Mouse (Mus musculus) E14TG2a.4 (cell line): ENCODE results near the gene Slc35f3.
A peak's percentile ranks its signal among the peaks of the same experiment; 100 is the strongest.

ENCODE experiments used
- H3K27me3 ChIP-seq: 2 replicates; pipeline ENCODE4 v1.6.1; 2014; ENCODE audit warnings: low read length, control low read depth; ENCODE audit not compliant: insufficient read depth
- H3K36me3 ChIP-seq: 2 replicates; pipeline ENCODE4 v1.6.1; 2014; ENCODE audit warnings: low read length, control low read depth; ENCODE audit not compliant: insufficient read depth
- H3K4me1 ChIP-seq: replicated peaks from 2 replicates; pipeline ENCODE4 v1.6.1; 2014; ENCODE audit warnings: low read depth, low read length, control low read depth
- H3K4me3 ChIP-seq: replicated peaks from 2 replicates; pipeline ENCODE4 v1.5.1; 2014; ENCODE audit warnings: mild to moderate bottlenecking, low read length
- H3K9me3 ChIP-seq: 2 replicates; pipeline ENCODE4 v1.6.1; 2014; ENCODE audit warnings: low read length, control low read depth
- CTCF ChIP-seq: conservative IDR thresholded peaks from 2 replicates; pipeline ENCODE4 v1.5.1; 2014; ENCODE audit warnings: low read length
- NANOG ChIP-seq: IDR thresholded peaks from 2 replicates; pipeline ENCODE4 v1.6.1; 2014; ENCODE audit warnings: borderline replicate concordance, low read length, mixed read lengths
- POU5F1 ChIP-seq: IDR thresholded peaks from 2 replicates; pipeline ENCODE4 v1.6.1; 2014; ENCODE audit warnings: low read length, borderline replicate concordance

Gene Slc35f3

GRCm38 (mm10) chr8:126272445-126272844 is 25.9 kb upstream of the Slc35f3 start:
- no peaks in the 10 kb centered on the region for H3K9me3 ChIP-seq
- no peak overlapping the region for H3K4me3 ChIP-seq
- H3K36me3 ChIP-seq, result no peaks in the 10 kb centered on the region
- no peaks in the 10 kb centered on the region for H3K27me3 ChIP-seq
- no peaks in the 10 kb centered on the region for H3K4me1 ChIP-seq
- TF ChIP-seq CTCF (no peak), POU5F1 (no peak), NANOG (no peak)

DNA sequence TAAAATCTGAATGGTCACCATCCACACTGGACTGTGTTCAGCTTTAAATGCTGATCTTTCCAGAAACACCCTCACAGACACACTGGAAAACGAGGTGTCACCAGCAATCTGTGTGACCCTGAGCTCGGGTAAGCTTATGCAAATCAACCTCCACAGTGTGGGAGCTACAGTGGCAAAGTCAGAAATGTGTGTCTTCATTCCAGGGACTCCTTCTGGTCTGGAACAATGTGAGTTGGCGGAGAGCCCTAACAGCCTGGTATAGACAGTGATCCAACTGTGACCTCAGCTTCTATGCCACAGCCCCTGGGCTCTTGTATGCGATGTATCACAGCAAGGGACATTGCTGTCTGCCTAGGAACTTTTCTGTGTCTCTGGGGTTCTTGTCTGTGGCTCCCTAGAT is 25.3 kb upstream of the Slc35f3 start:
- no peaks in the 10 kb centered on the region for H3K4me1 ChIP-seq
- no peaks in the 10 kb centered on the region for H3K36me3 ChIP-seq
- TF ChIP-seq CTCF, result no peak
- no peak for TF ChIP-seq NANOG
- TF ChIP-seq POU5F1, result no peak
- H3K27me3 ChIP-seq, result no peaks in the 10 kb centered on the region
- no peak overlapping the region for H3K4me3 ChIP-seq
- H3K9me3 ChIP-seq, result no peaks in the 10 kb centered on the region

DNA sequence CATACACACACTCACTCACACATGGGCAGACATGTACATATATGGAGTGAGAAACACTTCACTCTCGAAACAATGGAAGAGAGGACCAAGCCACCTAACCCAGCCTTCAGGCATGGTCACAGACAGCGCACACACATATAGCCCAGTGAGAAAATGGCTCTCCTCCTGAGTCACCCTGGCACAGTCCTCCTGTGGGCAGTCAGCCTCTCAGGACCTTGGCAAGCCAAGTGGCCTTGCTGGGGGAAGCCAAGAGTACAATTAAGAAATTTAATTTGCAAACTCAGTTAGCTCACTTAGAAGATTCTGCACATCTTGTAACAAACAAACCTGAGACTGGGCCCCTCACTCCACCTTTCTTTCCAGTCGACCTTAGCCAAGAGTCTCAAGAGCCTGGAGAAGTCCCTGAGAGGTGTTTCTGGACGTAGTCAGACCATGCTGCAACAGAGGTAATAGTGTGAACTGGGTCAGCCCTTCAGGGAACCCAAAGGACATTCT is 23.4 kb upstream of the Slc35f3 start:
- H3K4me1 ChIP-seq, result no peaks in the 10 kb centered on the region
- no peaks in the 10 kb centered on the region for H3K9me3 ChIP-seq
- H3K36me3 ChIP-seq, result no peaks in the 10 kb centered on the region
- H3K27me3 ChIP-seq, result no peaks in the 10 kb centered on the region
- no peak overlapping the region for H3K4me3 ChIP-seq
- TF ChIP-seq POU5F1, result no peak
- TF ChIP-seq CTCF, result no peak
- TF ChIP-seq NANOG, result no peak

DNA sequence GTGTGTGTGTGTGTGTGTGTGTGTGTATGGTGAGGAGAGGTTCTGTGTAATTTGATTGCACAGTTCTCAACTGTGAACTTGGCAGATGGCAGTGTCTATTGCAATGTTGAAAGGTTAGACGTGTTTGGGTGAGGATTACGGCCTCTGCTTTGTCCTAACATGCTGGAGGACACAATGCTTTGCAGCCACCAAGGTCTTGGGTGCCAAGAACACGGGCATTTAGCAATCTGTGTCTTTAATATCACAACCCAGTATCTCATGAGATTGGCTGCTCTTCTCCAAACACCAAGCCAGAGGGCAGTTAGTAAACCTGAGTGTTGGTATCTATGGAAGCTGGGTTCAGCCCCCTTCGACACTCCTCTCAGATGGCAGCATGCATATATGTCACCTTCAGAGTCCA is 22.5 kb upstream of the Slc35f3 start:
- no peak for TF ChIP-seq CTCF
- TF ChIP-seq NANOG, result no peak
- TF ChIP-seq POU5F1, result no peak
- no peaks in the 10 kb centered on the region for H3K36me3 ChIP-seq
- no peaks in the 10 kb centered on the region for H3K9me3 ChIP-seq
- no peaks in the 10 kb centered on the region for H3K27me3 ChIP-seq
- no peak overlapping the region for H3K4me3 ChIP-seq
- H3K4me1 ChIP-seq, result no peaks in the 10 kb centered on the region

GRCm38 (mm10) chr8:126291951-126292350 is 6.4 kb upstream of the Slc35f3 start:
- H3K4me3 ChIP-seq, result no peak overlapping the region

DNA sequence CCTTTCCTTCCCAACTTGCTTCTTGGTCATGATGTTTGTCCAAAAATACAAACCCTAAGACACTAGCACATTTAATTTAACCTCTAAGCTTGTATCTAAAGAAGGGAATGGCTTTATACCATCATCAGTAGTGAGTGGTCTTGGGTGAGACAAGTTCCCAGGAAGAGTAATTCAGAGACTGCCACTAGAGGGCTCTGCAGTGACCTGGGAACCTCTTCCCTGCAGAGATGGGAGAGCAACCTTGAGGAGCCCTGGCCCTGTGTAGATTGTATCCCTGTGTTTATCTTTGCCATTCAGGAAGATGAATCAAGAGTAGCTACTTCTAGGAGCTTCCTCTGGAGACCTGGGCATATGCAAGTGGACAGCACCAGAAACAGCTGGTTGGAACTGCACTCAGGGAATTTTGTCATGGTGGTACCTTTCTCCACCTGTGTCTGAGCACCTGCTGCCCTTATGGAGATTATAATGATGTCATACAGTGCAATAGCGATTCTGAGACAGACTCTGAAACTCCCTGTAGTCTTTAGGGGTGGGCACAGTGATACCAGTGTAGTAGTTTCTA is 993 bp upstream of the Slc35f3 start:
- Histone ChIP-seq H3K36me3 (no peaks in the 10 kb centered on the region), H3K4me1 (no peaks in the 10 kb centered on the region; the same call in 1 of the 2 replicates), H3K27me3 (peaks cover 39% of the 10 kb centered on the region), H3K4me3 (no peak overlapping the region), H3K9me3 (no peaks in the 10 kb centered on the region)
- TF ChIP-seq CTCF (peak; percentile 63), NANOG (no peak), POU5F1 (no peak)

More at GRCm38 (mm10) chr8:126291951-126292350, 6.4 kb upstream of the Slc35f3 start:
- no peaks in the 10 kb centered on the region for H3K4me1 ChIP-seq
- TF ChIP-seq CTCF (no peak), POU5F1 (no peak), NANOG (no peak)
- H3K9me3 ChIP-seq, result no peaks in the 10 kb centered on the region
- H3K36me3 ChIP-seq, result no peaks in the 10 kb centered on the region
- peaks cover 13% of the 10 kb centered on the region for H3K27me3 ChIP-seq

- Histone ChIP-seq H3K36me3 (no peaks in the 10 kb centered on the region), H3K4me1 (no peaks in the 10 kb centered on the region; the same call in 1 of the 2 replicates), H3K9me3 (no peaks in the 10 kb centered on the region), H3K27me3 (peaks cover 41% of the 10 kb centered on the region), H3K4me3 (0 out of 2 replicates have a peak overlapping the region, but pooled peaks have one; percentile 79)
- no peak for TF ChIP-seq POU5F1
- no peak for TF ChIP-seq NANOG
- TF ChIP-seq CTCF, result no peak
Measured at GRCm38 (mm10) chr8:126299333-126299732, 975 bp downstream of the Slc35f3 start.

GRCm38 (mm10) chr8:126300350-126300749 is 2.0 kb downstream of the Slc35f3 start:
- Histone ChIP-seq H3K4me3 (no peak overlapping the region), H3K9me3 (no peaks in the 10 kb centered on the region), H3K27me3 (peaks cover 41% of the 10 kb centered on the region), H3K4me1 (no peaks in the 10 kb centered on the region; the same call in 1 of the 2 replicates), H3K36me3 (no peaks in the 10 kb centered on the region)
- TF ChIP-seq CTCF, result no peak
- TF ChIP-seq POU5F1, result no peak
- no peak for TF ChIP-seq NANOG

DNA sequence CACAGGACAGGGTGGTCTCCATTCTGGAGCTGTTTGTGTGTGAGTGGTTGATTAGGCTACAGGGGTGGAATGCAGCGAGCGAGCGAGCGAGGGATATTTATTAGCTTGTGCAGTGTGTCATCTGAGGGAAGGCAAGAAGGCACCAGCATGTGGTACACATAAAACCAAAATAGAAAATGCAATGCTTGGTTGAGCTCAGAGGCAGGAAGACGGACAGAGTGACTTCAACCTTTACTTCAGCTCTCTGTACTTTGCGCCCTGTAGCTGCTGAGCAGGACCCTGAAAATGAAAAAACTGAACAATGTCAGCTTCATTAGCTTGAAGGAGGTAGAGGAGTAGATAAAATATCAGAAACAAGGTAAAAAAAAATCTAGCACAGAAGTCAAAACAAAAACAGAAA is 3.2 kb downstream of the Slc35f3 start:
- H3K4me3 ChIP-seq, result no peak overlapping the region
- no peaks in the 10 kb centered on the region for H3K36me3 ChIP-seq
- TF ChIP-seq CTCF, result no peak
- TF ChIP-seq NANOG, result no peak
- no peak for TF ChIP-seq POU5F1
- no peaks in the 10 kb centered on the region; the same call in 1 of the 2 replicates for H3K4me1 ChIP-seq
- H3K9me3 ChIP-seq, result no peaks in the 10 kb centered on the region
- peaks cover 41% of the 10 kb centered on the region for H3K27me3 ChIP-seq
